Mouse (Mus musculus) erythroblast, embryonic 14.5 days (primary cell): ENCODE measurements around the gene Tpbg.

Experiments
- GATA1 ChIP-seq: IDR thresholded peaks from 2 replicates; pipeline ENCODE4 v1.6.1; 2012; ENCODE audit warnings: low read length, inconsistent platforms, mixed read lengths
- TAL1 ChIP-seq: IDR thresholded peaks from 3 replicates; pipeline ENCODE4 v1.6.1; 2012; ENCODE audit warnings: low read length, inconsistent platforms, mixed read lengths

DNA sequence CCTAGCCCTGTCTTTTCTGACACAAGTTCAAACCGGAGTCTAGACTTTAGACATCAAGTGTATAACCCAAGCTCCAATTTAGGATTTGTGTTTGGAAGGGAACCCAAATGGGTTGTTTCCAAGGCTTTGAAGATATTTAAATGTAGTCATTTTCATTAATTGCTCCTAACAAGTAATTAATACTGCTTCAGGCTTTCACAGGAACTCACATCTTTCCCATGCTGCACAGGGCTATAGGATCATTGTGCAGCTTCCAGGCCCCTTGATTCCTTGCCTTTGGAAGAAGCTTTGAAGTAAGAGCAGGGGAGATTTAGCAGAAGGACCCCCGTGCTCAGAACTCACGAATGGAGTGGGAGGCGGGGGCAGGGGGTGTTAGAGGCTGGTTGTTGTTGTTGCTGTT lies 18.9 kb downstream of the Tpbg start:
- TF ChIP-seq GATA1 (no peak), TAL1 (no peak)
